ENCODE assay signal across 9 mouse cellular contexts in the genomic region with DNA sequence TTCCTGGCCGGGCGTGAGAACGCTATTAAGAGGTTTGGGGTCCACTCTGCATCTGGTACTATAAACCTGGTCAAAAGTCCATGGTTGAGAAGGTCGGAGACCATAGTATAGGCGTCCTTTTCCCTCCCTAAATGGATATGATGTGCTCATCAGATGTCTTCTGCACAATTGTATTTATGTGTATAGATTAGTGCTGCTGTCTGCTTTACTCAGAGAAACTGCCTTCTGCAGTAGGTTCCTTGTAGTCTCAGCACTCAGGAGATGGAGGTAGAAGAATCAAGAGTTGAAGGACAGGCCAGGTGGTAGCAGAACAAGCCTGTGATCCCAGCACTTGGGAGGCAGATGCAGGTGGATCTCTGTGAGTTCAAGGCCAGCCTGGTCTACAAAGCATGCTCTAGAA. TPM values are rescaled to one million over a fixed set of nuclear protein-coding genes. Genes with fewer than 3 reads are reported as not detected.
DNase-seq lines count a peak whose midpoint lies in the region; ATAC-seq and TF ChIP-seq lines count a peak whose summit lies in the region.
"Had no signal": no experiment of that assay in that cellular context is flagged by ENCODE, and none has a peak within 500 bp of the region (broad histone marks: within the 10 kb centered on the region; RNA-seq: fewer than 3 reads in every experiment).

No protein-coding gene starts in this region.

- no peak for TF ChIP-seq POLR2A in kidney, adult 2 months (IDR thresholded peaks at IDR 0.05; ENCODE audit: low read depth, low read length)
- TF ChIP-seq POLR2A in brain, embryonic 14.5 days (IDR thresholded peaks at IDR 0.05; ENCODE audit: borderline replicate concordance, extremely low read depth, insufficient read depth, insufficient read length, poor library complexity, severe bottlenecking), result no peak

- TF ChIP-seq CTCF in kidney, adult 2 months (conservative IDR thresholded peaks at IDR 0.05; ENCODE audit: insufficient read depth, insufficient read length, low read depth, low read length), result no peak
- TF ChIP-seq CTCF in brain, embryonic 14.5 days (IDR thresholded peaks at IDR 0.05; ENCODE audit: borderline replicate concordance, extremely low read depth, insufficient read depth, insufficient read length), result no peak

- peak overlapping the region; percentile 56 for H3K4me3 ChIP-seq in kidney, adult 2 months (ENCODE audit: insufficient read depth, low read depth, low read length)

- peaks cover 4% of the 10 kb centered on the region; the same call in 1 of the 2 replicates for H3K4me1 ChIP-seq in kidney, adult 2 months (ENCODE audit: control insufficient read depth, insufficient read depth, low read length)
- H3K4me1 ChIP-seq: megakaryocyte, embryonic 14.5 days had no signal

- no peaks in the 10 kb centered on the region for H3K36me3 ChIP-seq in kidney, adult 2 months (ENCODE audit: control insufficient read depth, insufficient read depth, low read length)

- no peak for DNase-seq in kidney, adult 2 months
- no peak for DNase-seq in kidney, adult 11 months
- DNase-seq in brain, embryonic 14.5 days (ENCODE audit: low read depth), result peak; percentile 22
- DNase-seq in ovary, postnatal 10 days (ENCODE audit: low spot score), result no peak
- DNase-seq in spleen, postnatal 4 days (ENCODE audit: low spot score in 2 of 2), result no peak
- DNase-seq in left cerebral cortex, adult 11 months (ENCODE audit: low spot score), result no peak

- ATAC-seq in hematopoietic stem cell, adult 5-6 weeks (replicated peaks in 1 of 2; ENCODE audit: insufficient read depth in 1 of 2, low FRiP score in 2 of 2, low TSS enrichment in 1 of 2, low read depth in 1 of 2, poor library complexity in 2 of 2, severe bottlenecking in 2 of 2), result 0 out of 4 replicates have a peak, but pooled peaks have one; percentile 13 to 26
- peak; percentile 15; the same call in 1 of the 2 replicates for ATAC-seq in megakaryocyte, adult 5-6 weeks (ENCODE audit: poor library complexity, severe bottlenecking)

- 0 out of 2 replicates have a peak overlapping the region, but pooled peaks have one; percentile 73 for H3K27ac ChIP-seq in kidney, adult 2 months (ENCODE audit: insufficient read depth, low read depth, low read length)

- WGBS in kidney, adult 2 months, result 1% methylated on average over 5 of the region's 5 CpGs

- no peaks in the 10 kb centered on the region for H3K27me3 ChIP-seq in kidney, adult 2 months (replicated peaks; ENCODE audit: control insufficient read depth, insufficient read depth, low read length)

RNA-seq across cellular contexts. Expression of a gene that starts 22.6 kb away (rescaled TPM):
- 23.3 and 25.0 TPM in 2 replicates for polyA plus RNA-seq in kidney, adult 2 months (2012; rRNA removed)
- polyA plus RNA-seq in brain, embryonic 14.5 days (2012; rRNA removed), result 3.5 and 6.4 TPM in 2 replicates
- total RNA-seq in hematopoietic stem cell, adult 5-6 weeks (2017), result 3.9 and 4.7 TPM in 2 replicates
- 7.8 and 8.0 TPM in 2 replicates for total RNA-seq in megakaryocyte, adult 5-6 weeks (2015)
- total RNA-seq in megakaryocyte, adult 5-6 weeks (2017), result 2.8 and 3.0 TPM in 2 replicates
